Mouse (Mus musculus) gastrocnemius, adult 8-10 months (tissue): ENCODE measurements around the gene Gm2115. TPM values are rescaled to one million over a fixed set of nuclear protein-coding genes. Genes with fewer than 3 reads are reported as not detected.

Experiments used
- total RNA-seq, 4 experiments: library from RNA; stranded (reverse); gene quantifications; 2 replicates each; pipeline ENCODE4 v1.2.4; 2022

Gm2115 gene
- total RNA-seq, 4 experiments from 2014 or later: 0.07 to 0.16 (median 0.13) TPM

Other genes with a start within 250 kb of the Gm2115 start
- 1 to 10 TPM in 1 of 4 experiments, under 1 TPM in 3; 0.35 to 1.7 (median 0.60) TPM for gene Arnt2, start 118.8 kb upstream of the Gm2115 start, total RNA-seq
- 1 to 10 TPM in 3 of 4 experiments, under 1 TPM in 1; 0.75 to 3.4 (median 1.8) TPM for gene Fah, start 77.8 kb downstream of the Gm2115 start, total RNA-seq
- gene Zfand6, start 161.0 kb downstream of the Gm2115 start, total RNA-seq: 100 to 1,000 TPM in 2 of 4 experiments, 10 to 100 TPM in 2; 96.9 to 121 (median 107) TPM